Mouse (Mus musculus) spleen, postnatal 4 days (tissue): ENCODE measurements around the gene Gm21954.

ENCODE experiments used
- DNase-seq, 2 experiments: peaks; one replicate each; pipeline ENCODE4 v3.0.0; 2022; ENCODE audit warnings: low spot score in 2 of 2

Gene Gm21954

DNA sequence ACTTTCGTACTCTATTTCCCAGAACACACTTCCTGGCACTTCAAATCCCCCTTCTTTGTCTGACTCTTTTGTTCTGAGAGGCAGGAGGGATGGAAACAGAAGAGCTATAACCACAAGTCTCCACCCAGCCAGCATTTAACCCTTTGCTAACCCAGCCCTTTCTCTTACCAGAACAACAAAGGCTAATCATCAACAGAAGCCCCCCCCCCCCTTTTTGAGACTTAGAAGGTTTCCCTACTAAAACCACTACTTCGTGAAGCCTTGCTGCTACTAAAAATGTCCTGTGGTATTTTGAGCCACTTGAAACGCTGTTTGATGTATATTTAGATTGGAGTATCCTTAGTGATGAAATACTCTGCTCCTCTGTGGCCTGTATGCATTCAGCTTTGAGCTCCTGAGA, 52.7 kb downstream of the Gm21954 start:
- no peak for DNase-seq

- DNase-seq = no peak
Measured at GRCm38 (mm10) chr3:55418845-55419244, 53.2 kb downstream of the Gm21954 start.

DNA sequence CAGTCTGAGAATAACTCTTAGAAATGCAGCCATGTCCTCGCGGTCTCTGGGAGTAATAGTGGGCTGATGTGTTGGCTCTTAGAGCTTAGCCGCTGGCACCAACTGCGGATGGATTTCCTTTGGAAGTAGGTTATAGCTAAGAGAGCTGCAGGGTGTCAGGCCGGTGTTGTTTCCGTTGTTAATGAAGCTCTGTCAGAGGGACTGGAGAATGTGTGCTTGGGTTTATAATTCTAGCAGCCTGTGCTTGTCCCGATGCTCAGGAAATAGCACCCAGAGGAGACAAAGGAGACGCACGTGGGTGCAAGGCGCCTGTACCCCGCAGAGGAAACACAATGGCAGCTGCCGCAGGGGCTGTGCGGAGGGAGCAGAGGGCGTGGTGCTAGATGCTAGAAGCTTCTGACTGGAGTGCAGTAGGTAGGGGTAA, 56.5 kb downstream of the Gm21954 start:
- DNase-seq = no peak
